Mouse (Mus musculus) erythroblast, adult 5-6 weeks (primary cell): Measurements from ENCODE around the gene Trim26. TPM values are rescaled to one million over a fixed set of nuclear protein-coding genes. Genes with fewer than 3 reads are reported as not detected.
"Not testable (repeated sequence)": the region's sequence is repeated elsewhere in the genome, so short reads cannot be mapped to it uniquely, and the experiment has no call there.

Source experiments
- ATAC-seq: replicated peaks from 2 replicates; pipeline ENCODE4 v1.8.0; 2016; ENCODE audit warnings: moderate number of reproducible peaks, mild to moderate bottlenecking, moderate TSS enrichment, inconsistent platforms; ENCODE audit not compliant: poor library complexity, low FRiP score, severe bottlenecking
- total RNA-seq, 2 experiments: library from RNA; stranded (forward) in 1 of 2; stranded (reverse) in 1 of 2; fragments of 150-400 nt in 1 of 2; fragments of 200-764, 138-1000 nt in 1 of 2; gene quantifications; 2 replicates each; pipeline versions ENCODE4 v1.2.3 to v1.2.4; 2015 to 2017; ENCODE audit warnings: low replicate concordance in 2 of 2

Gene Trim26
- total RNA-seq, 2 experiments from 2014 or later: 65.4 to 93.2 TPM

DNA sequence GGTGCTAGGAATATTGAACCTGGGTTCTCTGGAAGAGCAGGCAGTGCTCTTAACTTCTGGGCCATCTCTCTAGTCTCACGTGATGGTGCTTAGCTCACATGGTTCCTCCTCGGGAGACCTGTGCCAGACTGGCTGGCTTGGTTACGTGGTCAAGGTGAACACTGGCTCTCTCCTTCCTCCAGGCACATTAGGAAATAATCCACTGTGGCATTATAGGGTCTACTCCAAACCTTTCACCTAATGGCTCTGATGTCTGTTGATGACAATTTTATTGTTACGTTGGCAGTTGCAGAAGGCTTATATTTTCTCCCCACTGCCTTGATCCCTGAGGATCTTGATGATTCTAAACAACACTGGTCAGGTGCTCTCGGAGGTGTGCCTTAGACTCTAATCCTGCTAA lies 12.0 kb downstream of the Trim26 start:
- no peak for ATAC-seq

DNA sequence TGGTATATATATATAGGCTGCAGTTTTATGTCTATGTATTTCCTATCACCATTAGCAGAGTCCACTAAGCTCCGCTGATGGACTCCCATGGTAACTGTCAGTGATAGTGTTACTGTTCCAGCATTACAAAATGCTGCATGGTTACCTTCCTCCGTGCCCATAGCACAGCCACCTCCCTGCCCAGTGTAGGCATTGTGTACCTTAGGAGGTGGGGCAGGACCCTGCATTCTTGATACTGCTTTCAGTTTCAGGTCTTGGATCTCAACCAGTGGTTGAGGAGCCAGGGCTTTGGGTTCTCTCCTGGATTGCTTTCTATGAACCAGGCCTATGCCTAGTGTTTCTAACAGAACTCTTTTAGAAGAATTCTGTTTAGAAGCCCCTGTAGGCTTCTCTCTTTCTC lies 13.1 kb downstream of the Trim26 start:
- no peak for ATAC-seq

DNA sequence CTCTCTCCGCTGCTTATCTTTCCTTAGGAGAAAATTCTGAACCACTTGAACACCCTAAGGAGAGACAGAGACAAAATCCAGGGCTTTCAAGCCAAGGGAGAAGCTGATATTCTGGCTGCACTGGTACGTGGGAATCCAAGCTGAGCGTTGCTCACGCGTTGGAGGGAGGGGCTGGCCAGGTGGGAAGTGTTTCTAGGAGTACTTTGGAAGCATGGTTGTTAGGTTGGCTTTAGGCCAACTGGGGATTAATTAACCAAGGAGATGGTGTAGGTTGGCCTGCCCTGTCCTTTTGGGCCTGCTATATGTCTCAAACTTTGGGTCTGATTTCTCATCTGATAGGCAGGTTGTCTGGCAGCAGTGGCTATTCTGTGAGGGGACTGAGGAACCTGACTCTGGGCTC lies 14.3 kb downstream of the Trim26 start:
- no peak for ATAC-seq

DNA sequence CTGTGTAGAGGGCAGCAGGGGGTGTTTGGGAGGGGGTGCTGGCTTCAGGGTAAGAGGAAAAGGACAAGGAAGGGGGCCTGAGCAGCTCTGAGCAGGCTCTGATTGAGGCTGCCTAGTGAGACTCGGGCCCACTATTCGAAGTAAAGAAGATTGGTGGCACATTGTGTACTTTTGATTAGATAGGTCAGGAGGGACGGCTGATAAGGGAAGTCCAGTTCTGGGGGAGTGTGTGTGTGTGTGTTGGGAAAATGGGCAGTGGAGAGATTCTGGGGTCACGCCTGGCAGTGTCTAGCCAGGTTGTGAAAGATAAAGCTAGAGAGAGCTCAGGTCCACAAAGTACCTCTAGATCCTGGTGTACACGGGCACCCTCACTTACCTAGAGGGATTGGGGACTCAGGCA lies 14.7 kb downstream of the Trim26 start:
- ATAC-seq: 0 out of 2 replicates have a peak, but pooled peaks have one; percentile 17

DNA sequence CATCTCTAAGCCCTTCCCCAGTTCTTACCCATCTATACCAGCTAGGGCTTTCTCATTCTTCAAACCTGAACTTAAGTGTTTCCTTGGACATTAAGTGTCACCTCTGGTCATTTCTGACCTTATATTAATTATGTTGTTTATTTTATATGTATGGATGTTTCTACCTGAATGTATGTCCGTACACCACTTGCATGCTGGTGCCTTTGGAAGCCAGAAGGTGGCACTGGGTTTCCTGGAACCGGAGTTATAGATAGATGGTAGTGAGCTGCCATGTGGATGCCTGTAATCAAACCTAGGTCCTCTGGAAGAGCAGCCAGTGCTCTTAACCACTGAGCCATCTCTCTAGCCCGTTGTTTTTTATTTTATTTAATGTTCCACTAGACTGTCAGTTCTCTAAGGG lies 18.6 kb downstream of the Trim26 start:
- ATAC-seq: peak; percentile 62; the same call in 1 of the 2 replicates

DNA sequence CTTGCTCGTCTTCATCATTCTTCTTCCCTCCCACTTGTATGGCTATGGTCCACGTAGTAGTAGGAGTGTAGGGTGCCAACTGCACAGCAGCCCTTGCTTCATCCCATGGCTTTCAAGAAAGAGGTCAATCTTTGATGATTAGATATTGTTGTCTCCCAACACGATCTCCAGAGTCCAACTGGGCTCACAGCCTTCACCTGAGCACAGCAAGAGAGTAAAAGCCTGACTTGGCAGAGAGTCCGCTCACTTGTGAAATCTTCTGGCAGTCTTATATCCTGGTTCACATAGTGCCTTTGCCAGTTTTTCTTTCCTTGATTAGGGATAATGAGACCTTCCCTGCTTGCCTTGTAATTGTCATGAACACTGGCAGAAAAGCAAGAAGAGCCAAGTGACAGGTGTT lies 19.3 kb downstream of the Trim26 start:
- ATAC-seq: no peak

DNA sequence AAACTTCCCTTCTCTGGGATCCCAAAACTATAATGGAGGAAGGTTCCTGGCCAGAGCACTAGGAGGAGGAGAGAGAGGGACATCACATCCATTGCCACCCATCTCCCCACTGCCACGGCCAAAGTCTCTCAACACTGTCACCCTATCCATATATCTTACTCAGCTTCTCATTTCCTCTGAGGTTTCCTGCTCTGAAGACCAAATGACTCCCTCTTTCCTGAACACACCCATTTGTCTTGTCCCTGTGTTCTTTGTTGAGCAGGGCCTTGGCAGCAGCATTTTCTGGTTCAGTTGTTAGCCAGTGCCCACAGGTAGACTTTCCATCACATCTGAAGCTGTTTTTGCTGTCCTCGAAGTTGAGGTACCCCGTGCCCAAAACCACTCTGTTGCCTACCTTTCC lies 21.2 kb downstream of the Trim26 start:
- no peak for ATAC-seq

DNA sequence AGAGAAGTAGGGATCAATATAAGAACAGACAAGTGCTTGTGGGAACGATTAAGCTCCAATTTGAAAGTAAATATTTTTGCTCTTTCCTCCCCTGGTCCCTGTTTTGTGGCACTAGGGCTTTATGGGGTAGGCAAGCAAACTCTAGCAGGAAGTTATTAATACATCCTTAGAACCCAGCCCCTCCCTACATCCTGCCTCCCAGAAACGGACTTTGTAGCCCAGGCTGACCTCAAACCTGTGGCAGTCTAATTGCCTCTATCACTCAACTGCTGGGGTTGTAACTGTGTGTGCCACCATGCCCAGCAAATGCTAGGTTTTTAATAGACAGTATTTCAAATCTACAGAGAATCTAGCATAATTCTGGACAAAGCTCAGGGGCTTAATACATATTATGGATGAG lies 24.7 kb downstream of the Trim26 start:
- ATAC-seq: no peak

DNA sequence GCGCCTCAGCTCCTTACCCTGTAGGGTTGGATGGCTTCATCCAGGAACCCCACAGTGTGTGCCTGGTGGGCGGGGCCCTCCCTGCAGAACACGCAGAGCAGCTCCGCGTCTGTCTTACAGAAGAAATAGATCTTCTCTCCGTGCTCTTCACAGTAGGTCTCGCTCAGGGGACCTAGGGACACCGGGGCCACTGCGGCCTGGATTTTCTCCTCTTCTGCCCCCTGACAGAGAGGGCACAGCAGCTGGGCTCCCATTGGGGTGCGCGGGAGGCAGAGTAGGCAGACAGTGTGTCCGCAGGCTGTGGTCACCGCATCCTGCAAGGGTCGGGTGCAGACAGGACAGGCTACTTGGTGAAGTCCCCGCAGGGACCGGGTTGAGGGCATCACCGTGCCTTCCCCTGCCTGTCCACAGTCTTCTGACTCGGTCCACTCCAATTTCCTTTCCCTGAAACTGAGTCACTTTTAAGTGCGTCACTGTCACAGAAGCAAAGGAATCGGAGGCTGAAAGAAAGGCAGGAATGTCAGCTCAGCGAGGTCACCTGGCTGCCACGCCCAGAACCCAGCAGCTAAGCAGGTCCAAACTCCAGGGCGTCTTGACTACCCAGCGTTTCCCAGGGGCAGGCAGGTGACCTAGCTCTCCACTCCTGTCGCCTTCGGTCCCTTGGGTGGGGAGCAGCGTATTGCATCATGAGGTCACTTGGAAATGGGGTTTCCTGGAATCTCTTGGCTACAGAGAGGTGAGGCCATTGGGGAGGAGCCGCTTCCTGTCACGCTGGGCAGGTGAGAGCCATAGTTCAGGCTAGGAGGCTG lies 30.0 kb downstream of the Trim26 start, which contains the start of gene Trim15:
TSS of gene Trim15 (minus strand) at position 492 of the 809 bp plus-strand sequence.
- peak; percentile 34 for ATAC-seq

DNA sequence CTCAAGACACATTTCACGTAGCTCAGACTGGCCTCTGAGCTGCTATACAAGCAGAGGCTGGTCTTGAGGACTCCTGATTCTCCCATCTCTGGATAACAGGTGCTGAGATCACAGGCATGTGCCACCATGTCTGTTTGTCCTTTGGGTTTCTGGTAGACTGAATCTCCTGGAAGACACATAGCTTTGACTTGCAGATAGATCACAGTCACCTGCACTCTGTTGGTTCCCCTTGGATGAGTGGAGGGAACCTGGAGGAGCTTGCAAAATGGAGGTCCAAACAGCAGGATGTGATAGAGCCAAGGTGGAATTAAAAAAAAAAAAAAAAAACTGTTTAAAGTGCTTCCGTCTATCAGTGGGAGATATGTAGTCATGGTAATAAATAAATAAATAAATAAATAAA lies 31.9 kb downstream of the Trim26 start:
- no peak for ATAC-seq

DNA sequence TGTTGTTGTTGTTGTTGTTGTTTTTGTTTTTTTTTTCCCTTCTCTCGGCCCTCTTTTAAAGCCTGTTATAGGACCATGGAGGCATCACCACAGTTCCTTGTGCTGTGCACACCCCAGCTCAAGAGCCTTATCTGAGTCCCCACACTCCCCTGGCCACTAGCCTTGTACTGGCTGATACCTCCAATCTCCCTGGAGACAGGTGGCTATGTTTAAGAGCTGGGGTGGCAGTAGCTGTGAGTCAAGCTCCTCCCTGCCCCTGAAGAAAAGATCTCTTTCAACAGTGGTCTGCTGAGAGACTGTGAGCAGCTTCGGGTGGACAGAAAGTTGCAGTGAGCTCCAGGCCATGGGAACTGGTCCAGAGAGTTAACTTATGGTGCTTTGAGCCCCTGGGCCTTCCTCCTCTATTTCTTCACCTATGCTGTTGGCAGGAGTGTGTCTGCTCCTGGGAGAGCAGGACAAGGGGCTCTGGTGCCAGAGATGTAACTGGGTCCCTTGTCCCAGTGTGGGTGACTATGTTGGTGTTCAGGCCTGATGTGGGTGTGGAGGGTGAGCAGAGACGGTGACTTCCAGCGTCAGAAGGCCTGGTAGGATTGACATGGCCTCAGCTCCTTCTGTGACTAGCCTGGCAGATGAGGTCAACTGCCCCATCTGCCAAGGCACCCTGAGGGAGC lies 32.5 kb downstream of the Trim26 start, which contains the start of gene Trim10:
TSS of gene Trim10 (plus strand) at position 291 of the 671 bp plus-strand sequence.
- ATAC-seq: peak; percentile 83

DNA sequence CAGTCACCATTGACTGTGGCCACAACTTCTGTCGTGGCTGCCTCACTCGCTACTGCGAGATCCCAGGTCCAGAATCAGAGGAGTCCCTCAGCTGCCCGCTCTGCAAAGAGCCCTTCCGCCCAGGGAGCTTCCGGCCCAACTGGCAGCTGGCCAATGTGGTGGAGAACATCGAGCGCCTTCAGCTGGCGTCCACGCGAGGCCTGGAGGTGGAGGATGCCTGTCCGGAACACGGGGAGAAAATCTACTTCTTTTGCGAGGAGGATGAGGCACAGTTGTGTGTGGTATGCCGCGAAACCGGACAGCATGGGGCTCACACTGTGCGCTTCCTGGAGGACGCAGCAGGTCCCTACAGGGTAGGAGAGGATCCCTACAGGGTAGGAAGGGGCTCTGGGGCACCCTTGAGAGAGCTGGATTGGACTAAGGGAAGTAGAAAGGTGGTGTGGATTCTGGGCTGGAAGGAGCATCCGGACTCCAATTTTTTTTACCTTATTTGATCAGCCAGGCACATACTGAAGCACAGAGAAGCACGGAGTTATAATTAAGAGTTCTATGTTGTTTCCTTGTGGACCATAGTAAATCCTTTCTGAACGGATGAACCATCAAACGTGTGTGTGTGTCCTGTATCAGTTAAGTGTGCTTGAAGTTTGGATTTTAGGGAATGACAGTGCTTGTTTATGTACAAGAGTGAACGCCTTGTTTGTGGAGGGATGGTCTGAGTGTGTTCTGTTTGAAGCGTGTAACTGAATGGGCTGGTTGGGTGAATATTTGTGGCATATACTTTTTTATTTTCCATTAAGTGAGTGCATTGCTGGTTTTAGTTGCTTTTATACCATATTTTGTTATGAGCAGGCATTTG lies 33.2 kb downstream of the Trim26 start:
- ATAC-seq: peak; percentile 55

DNA sequence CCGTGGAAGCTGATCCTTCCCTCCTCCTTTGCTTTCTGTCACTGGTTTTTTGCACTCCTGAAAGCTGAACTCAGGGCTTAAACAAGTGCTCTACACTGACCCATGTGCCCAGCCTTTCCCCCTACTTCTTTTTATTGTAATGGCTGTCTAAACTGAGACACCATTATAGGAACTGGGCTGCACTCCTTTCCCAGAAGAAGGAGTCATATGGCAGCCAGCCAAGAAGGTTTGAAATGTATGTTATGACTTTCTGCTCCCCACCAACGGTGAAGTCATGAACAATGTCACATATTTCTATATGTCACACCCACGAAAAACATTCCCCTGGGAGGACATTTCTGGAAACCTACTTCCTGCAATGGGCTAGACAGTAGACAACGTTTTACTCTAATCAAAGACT lies 37.7 kb downstream of the Trim26 start:
- no peak for ATAC-seq

DNA sequence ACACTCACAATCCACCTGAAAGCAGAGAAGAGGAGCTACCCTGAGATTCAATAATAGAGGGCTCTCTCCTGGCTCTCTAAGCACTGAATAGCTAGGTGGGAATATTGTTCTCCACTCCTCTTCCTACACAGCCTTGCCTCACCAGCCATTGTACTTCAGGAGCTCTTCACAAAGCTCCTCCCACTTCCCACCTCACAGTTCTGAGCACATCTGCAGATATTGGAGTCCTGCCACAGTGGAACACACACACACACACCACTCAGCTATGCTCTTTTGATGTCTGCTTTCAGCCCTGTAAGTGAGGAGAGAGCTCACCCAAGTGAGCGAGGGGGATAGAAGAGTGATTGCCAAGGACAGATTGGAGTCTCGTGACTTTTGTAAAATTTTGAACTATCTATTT lies 46.4 kb downstream of the Trim26 start:
- ATAC-seq: no peak

DNA sequence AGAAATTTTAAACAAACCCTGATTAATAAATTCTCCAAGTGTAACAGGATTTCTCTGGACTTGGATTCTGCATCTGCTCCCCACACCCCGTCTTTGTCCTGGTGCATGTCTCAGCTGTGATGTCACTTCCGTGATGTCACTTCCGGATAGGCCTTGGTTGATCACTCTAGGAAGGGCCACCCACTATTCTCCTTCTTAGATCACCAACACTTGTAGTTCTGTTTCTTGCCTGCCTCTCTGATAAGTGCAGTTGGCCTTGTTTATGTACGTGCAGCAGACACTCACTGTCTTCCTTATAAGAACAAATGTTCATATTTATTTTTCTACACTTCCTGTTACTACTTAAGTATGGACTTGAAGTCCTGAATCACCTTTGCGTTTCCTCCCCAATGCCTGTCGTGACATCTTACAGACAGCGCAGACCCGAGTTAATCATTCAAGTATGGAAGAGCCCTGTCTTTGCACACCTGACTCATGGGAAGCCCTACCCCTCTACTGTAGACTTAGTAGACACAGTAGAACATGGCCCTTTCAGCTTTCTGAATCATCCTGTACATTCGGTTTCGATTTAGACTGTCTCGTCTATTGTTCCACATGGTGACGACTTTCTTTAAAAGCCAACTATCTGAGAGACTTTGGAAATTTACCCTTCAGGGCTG lies 48.3 kb downstream of the Trim26 start:
- ATAC-seq: no peak

DNA sequence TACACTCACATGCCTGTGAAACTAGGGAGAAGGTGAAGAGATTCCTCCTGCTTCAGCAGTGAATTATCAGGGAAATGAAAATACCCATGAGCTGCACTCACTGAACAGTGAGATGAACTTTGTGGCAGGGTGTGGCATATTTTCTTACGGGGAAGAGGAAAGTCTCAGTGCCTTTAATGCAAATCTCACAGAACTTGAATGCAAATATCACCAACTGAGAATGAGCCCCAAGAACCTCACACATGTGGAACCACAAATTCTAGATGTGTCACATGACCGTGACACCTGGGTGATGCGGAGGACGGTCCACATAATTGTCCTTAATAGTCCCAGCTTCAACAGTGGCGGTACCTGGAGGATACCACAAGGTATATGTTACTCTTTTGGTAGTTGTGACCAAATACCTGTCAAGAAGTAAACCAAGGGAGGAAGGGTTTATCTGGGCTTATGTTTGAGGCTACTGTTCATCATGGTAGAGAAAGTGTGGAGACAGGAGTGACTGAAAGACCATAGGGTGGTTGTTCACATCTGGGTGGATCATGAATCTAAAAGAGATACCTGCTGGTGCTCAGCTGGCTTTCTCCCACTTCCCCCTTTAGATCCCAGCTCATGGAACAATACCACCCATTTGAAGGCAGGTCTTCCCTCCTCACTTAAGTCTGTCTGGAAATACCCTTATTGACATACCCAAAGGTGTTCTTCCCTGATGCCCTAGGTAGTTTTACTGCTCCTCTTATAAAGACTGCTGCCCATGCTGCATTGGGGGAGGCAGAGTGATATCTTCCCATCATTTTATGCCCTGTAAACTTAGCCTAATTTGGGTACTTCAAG lies 53.4 kb downstream of the Trim26 start, which contains the start of gene Trim40:
TSS of gene Trim40 (minus strand) at position 51 of the 831 bp plus-strand sequence.
- no peak for ATAC-seq

DNA sequence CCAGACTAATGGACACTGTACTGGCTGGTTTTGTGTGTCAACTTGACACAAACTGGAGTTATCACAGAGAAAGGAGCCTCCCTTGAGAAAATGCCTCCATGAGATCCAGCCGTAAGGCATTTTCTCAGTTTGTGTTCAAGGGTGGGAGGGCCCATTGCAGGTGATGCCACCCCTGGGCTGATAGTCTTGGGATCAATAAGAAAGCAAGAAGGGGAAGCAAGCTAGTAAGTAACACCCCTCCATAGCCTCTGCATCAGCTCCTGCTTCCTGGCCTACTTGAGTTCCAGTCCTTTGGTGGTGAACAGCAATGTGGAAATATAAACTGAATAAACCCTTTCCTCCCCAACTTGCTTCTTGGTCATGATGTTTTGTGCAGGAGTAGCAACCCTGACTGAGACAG lies 54.6 kb downstream of the Trim26 start:
- not testable (repeated sequence) for ATAC-seq

DNA sequence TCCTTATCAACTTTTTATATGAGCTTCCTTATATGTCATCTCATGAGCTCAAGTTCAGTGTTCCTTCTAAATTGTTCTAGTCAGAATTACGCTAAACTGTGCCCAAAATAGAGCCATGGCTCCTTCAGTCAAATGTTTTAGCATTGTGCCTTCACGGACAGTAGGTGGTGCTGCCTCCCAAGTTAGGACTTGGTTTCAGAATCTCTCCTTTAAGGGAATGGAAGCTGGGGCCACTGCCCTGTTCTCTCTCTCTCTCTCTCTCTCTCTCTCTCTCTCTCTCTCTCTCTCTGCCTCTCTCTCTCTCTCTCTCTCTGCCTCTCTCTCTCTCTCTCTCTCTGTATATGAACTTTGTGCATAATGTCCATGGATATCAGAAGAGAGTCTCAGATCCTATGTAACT lies 55.4 kb downstream of the Trim26 start:
- peak; percentile 82 for ATAC-seq

DNA sequence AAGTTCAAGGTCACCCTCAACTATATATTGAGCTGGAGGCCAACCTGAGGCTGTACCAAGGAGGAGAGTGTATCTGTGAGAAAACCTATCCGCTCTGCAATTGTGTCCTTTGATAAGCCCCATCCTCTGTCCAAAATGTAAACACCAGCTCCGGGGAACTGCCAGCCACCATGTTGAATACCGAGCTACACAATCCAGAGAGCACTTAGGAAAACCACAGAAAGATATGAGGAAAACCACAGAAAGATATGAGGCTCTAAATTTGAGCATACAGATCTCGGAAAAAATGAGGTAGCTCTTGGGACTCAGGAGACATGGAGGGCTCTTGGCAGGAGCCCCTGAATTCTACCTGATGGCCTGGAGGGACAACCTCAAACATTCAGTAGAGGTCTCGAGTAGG lies 56.5 kb downstream of the Trim26 start:
- ATAC-seq: no peak
